Mouse (Mus musculus) monocyte, adult 5-6 weeks (primary cell): ENCODE data around the gene Lmbr1. TPM values are rescaled to one million over a fixed set of nuclear protein-coding genes. Genes with fewer than 3 reads are reported as not detected.

Experiments used
- ATAC-seq: fragments of 153-309, 156-312 bp; replicated peaks from 2 replicates; pipeline ENCODE4 v1.8.0; 2017; ENCODE audit warnings: mild to moderate bottlenecking; ENCODE audit not compliant: low TSS enrichment, insufficient number of reproducible peaks, severe bottlenecking, poor library complexity, low FRiP score
- total RNA-seq: library from RNA; stranded (forward); fragments of 200-1000, 200-491, 200-594 nt; gene quantifications from 3 replicates; pipeline ENCODE4 v1.2.3, GENCODE M21; 2017

Gene Lmbr1
- total RNA-seq, 1 experiment from 2014 or later, result 2.2 TPM

GRCm38 (mm10) chr5:29274746-29275145, 103.4 kb downstream of the Lmbr1 start:
- no peak for ATAC-seq

- ATAC-seq, result no peak
Observed at GRCm38 (mm10) chr5:29273426-29273825, 104.8 kb downstream of the Lmbr1 start.

- no peak for ATAC-seq
Observed at GRCm38 (mm10) chr5:29270879-29271278, 107.3 kb downstream of the Lmbr1 start.

GRCm38 (mm10) chr5:29253876-29254275, 124.3 kb downstream of the Lmbr1 start:
- ATAC-seq, result no peak

- no peak for ATAC-seq
Observed at GRCm38 (mm10) chr5:29251496-29251873, 126.7 kb downstream of the Lmbr1 start.

- ATAC-seq, result no peak
Observed at GRCm38 (mm10) chr5:29250795-29251495, 127.2 kb downstream of the Lmbr1 start.

- no peak for ATAC-seq
Observed at GRCm38 (mm10) chr5:29244769-29245168, 133.4 kb downstream of the Lmbr1 start.

- ATAC-seq, result no peak
Observed at GRCm38 (mm10) chr5:29238379-29238778, 139.8 kb downstream of the Lmbr1 start.

- ATAC-seq, result no peak
Observed at GRCm38 (mm10) chr5:29230481-29230880, 147.7 kb downstream of the Lmbr1 start.

- no peak for ATAC-seq
Observed at GRCm38 (mm10) chr5:29224089-29224488, 154.1 kb downstream of the Lmbr1 start.

- no peak for ATAC-seq
Observed at GRCm38 (mm10) chr5:29217997-29218396, 160.2 kb downstream of the Lmbr1 start.

GRCm38 (mm10) chr5:29211980-29212555, 166.1 kb downstream of the Lmbr1 start:
- no peak for ATAC-seq

GRCm38 (mm10) chr5:29205690-29206089, 172.5 kb downstream of the Lmbr1 start:
- ATAC-seq, result no peak

- ATAC-seq, result no peak
Observed at GRCm38 (mm10) chr5:29199868-29200267, 178.3 kb downstream of the Lmbr1 start.

- no peak for ATAC-seq
Observed at GRCm38 (mm10) chr5:29198960-29199488, 179.2 kb downstream of the Lmbr1 start.

GRCm38 (mm10) chr5:29197187-29197586, 181.0 kb downstream of the Lmbr1 start:
- ATAC-seq, result no peak

GRCm38 (mm10) chr5:29196264-29196658, 181.9 kb downstream of the Lmbr1 start:
- ATAC-seq, result no peak

- no peak for ATAC-seq
Observed at GRCm38 (mm10) chr5:29195570-29196263, 182.5 kb downstream of the Lmbr1 start, which contains the start of gene Rnf32. TSS of gene Rnf32 (plus strand) at chr5:29195992.

GRCm38 (mm10) chr5:29195231-29195569, 183.0 kb downstream of the Lmbr1 start:
- ATAC-seq, result no peak

GRCm38 (mm10) chr5:29186798-29187197, 191.4 kb downstream of the Lmbr1 start:
- no peak for ATAC-seq
